Mouse (Mus musculus): ENCODE data around the gene Grk2. TPM values are rescaled to one million over a fixed set of nuclear protein-coding genes. Genes with fewer than 3 reads are reported as not detected.
A peak's percentile ranks its signal among the peaks of the same experiment; 100 is the strongest.

Gene Grk2
- polyA plus RNA-seq (2014; fragmentation: Nextera tagmentation; extraction: Ambion mirVana) = 19.2 and 21.9 TPM in 2 replicates

DNA sequence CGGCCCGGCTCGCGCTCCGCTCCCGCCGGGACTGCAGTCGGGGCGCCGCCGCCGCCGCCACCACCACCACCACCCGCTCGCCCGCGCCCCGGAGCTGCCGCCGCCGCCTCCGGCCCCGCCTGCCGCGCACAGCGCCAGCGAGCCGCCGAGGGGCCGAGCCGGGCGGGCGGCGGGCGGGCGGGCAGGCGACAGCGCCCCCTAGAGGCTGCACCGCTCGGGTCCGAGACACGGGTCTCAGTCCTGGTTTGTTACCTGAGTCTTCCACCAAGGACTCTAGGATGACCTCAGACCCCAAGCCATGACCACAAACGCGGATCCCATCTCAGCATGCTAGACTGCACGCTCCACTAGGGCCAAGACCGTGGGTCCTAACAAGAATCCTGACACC, at the start of gene Grk2:
Gene Grk2, minus strand, starts transcription at position 33 of the 388 bp plus-strand sequence.
- peak; percentile 78 for ATAC-seq (replicated peaks; ENCODE audit: low FRiP score, low TSS enrichment, low read depth)

DNA sequence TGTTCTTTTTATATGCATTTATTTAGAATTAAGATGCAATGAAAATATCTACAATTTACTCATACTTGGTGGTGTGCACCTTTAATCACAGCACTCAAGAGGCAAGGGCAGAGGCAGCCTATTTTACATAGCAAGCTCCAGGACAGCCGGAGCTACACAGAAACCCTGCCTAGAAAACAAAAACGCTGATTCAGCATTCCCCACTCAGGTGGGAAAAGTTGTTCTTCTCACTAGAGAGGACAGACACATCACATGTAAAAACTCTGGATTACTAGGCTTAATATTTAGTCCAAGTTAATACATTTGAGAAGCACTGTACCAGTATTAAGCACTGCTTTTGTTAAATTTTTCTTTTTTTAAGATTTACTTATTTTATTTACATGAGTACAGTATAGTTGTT, 43.4 kb upstream of the Grk2 start:
- Histone ChIP-seq H3K27me3 (replicated peaks; ENCODE audit: control insufficient read depth, insufficient read depth, low read length) (no peaks in the 10 kb centered on the region), H3K4me1 (replicated peaks; ENCODE audit: control insufficient read depth, insufficient read depth, low read length) (no peaks in the 10 kb centered on the region), H3K9ac (ENCODE audit: low read length) (no peak overlapping the region), H3K27ac (ENCODE audit: low read depth) (no peak overlapping the region), H3K36me3 (ENCODE audit: control insufficient read depth, insufficient read depth, low read length) (peaks cover 84% of the 10 kb centered on the region), H3K4me2 (ENCODE audit: low read length) (no peak overlapping the region), H3K9me3 (ENCODE audit: control insufficient read depth, low read length) (no peaks in the 10 kb centered on the region), H3K4me3 (ENCODE audit: low read depth, low read length) (no peak overlapping the region)
- 87% methylated on average over 2 of the region's 2 CpGs for WGBS
- ATAC-seq (replicated peaks; ENCODE audit: low FRiP score, low TSS enrichment, low read depth) = no peak
- DNase-seq (ENCODE audit: low spot score) = no peak

More for the DNA sequence above, at the start of gene Grk2:
- DNase-seq (ENCODE audit: low spot score) = peak; percentile 91
- Histone ChIP-seq H3K9me3 (ENCODE audit: control insufficient read depth, low read length) (no peaks in the 10 kb centered on the region), H3K9ac (ENCODE audit: low read length) (peak within 1 kb of the TSS; percentile 91), H3K27ac (ENCODE audit: low read depth) (peak within 1 kb of the TSS; percentile 62), H3K36me3 (ENCODE audit: control insufficient read depth, insufficient read depth, low read length) (no peaks in the 10 kb centered on the region), H3K4me1 (replicated peaks; ENCODE audit: control insufficient read depth, insufficient read depth, low read length) (peaks cover 47% of the 10 kb centered on the region), H3K4me3 (ENCODE audit: low read depth, low read length) (peak within 1 kb of the TSS; percentile 79), H3K27me3 (replicated peaks; ENCODE audit: control insufficient read depth, insufficient read depth, low read length) (no peaks in the 10 kb centered on the region), H3K4me2 (ENCODE audit: low read length) (peak within 1 kb of the TSS; percentile 76)
- under 1% methylated on average over 20 of the region's 46 CpGs for WGBS

DNA sequence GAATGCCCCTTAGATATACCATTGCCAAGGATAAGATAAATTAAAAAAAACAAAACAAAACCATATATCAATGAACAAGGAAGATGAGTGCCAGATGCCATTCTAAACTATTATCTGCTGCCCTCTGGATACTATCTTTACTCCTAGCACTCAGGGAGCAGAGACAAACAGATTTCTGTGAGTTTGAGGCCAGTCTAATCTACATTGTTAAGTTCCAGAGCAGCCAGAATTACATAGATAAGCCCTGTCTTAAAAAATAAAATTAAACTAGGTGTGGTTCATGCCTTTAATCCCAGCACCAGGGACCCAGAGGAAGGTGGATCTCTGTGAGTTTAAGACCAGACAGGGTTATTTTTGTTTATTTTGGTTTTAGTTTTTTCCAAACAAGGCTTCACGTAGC, 40.5 kb upstream of the Grk2 start:
- no peaks in the 10 kb centered on the region for H3K9me3 ChIP-seq (ENCODE audit: control insufficient read depth, low read length)
- no peak overlapping the region for H3K9ac ChIP-seq (ENCODE audit: low read length)
- H3K27me3 ChIP-seq (replicated peaks; ENCODE audit: control insufficient read depth, insufficient read depth, low read length) = no peaks in the 10 kb centered on the region
- ATAC-seq (replicated peaks; ENCODE audit: low FRiP score, low TSS enrichment, low read depth) (no peak), DNase-seq (ENCODE audit: low spot score) (no peak)
- H3K4me1 ChIP-seq (replicated peaks; ENCODE audit: control insufficient read depth, insufficient read depth, low read length) = no peaks in the 10 kb centered on the region
- 75% methylated on average over 1 of the region's 1 CpGs for whole genome bisulfite sequencing
- peaks cover 92% of the 10 kb centered on the region for H3K36me3 ChIP-seq (ENCODE audit: control insufficient read depth, insufficient read depth, low read length)
- H3K4me3 ChIP-seq (ENCODE audit: low read depth, low read length) = no peak overlapping the region
- no peak overlapping the region for H3K4me2 ChIP-seq (ENCODE audit: low read length)
- no peak overlapping the region for H3K27ac ChIP-seq (ENCODE audit: low read depth)

DNA sequence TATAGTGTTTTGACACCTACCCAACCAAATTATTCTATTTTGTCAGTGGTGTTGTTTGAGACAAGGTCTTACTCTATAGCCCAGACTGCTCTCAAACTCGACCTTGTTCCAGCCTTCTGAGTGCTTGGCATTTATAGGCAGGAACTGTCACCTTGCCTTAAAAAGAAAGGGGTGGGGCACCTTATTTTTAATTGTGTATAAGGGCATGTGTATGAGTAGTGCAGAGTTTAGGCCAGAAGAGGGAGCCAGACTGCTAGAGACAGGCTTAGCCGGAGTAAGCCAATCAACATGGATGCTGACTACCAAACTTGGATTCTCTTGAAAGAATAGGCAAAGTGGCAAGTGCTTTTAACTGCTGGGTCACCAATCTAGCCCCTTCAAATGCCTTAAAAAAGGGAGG, 32.1 kb upstream of the Grk2 start:
- no peak overlapping the region for H3K4me3 ChIP-seq (ENCODE audit: low read depth, low read length)
- no peak overlapping the region for H3K27ac ChIP-seq (ENCODE audit: low read depth)
- ATAC-seq (replicated peaks; ENCODE audit: low FRiP score, low TSS enrichment, low read depth) (no peak), DNase-seq (ENCODE audit: low spot score) (no peak)
- H3K9me3 ChIP-seq (ENCODE audit: control insufficient read depth, low read length) = no peaks in the 10 kb centered on the region
- peaks cover 10% of the 10 kb centered on the region for H3K4me1 ChIP-seq (replicated peaks; ENCODE audit: control insufficient read depth, insufficient read depth, low read length)
- WGBS = 42% methylated on average over 2 of the region's 2 CpGs
- no peak overlapping the region for H3K4me2 ChIP-seq (ENCODE audit: low read length)
- peaks cover 47% of the 10 kb centered on the region for H3K36me3 ChIP-seq (ENCODE audit: control insufficient read depth, insufficient read depth, low read length)
- H3K9ac ChIP-seq (ENCODE audit: low read length) = no peak overlapping the region
- H3K27me3 ChIP-seq (replicated peaks; ENCODE audit: control insufficient read depth, insufficient read depth, low read length) = no peaks in the 10 kb centered on the region

DNA sequence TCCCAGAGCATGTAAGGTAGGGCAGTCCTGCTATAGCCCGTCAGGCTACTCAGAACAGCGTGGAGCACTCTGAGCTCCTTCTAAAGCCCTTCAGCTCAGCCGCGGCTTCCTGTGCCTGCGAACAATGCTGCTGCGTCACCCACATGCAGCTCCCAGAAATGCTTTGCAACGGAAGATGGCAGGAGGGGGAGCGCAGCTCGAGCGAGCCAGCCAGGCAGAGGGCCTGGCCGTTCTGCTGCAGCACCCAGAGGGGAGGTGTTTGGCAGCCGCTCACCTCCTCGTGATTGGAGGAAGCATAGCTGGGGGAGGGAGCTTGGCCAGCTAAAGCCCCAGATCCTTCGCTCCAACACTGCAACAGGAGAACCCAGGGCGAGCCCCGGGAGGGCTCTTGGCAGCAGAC, 27.8 kb upstream of the Grk2 start:
- peaks cover 40% of the 10 kb centered on the region for H3K36me3 ChIP-seq (ENCODE audit: control insufficient read depth, insufficient read depth, low read length)
- H3K4me2 ChIP-seq (ENCODE audit: low read length) = peak overlapping the region; percentile 71
- H3K9ac ChIP-seq (ENCODE audit: low read length) = peak overlapping the region; percentile 72
- H3K9me3 ChIP-seq (ENCODE audit: control insufficient read depth, low read length) = no peaks in the 10 kb centered on the region
- peak overlapping the region; percentile 86 for H3K27ac ChIP-seq (ENCODE audit: low read depth)
- ATAC-seq (replicated peaks; ENCODE audit: low FRiP score, low TSS enrichment, low read depth) = peak; percentile 94
- H3K4me3 ChIP-seq (ENCODE audit: low read depth, low read length) = peak overlapping the region; percentile 55
- peaks cover 25% of the 10 kb centered on the region for H3K4me1 ChIP-seq (replicated peaks; ENCODE audit: control insufficient read depth, insufficient read depth, low read length)
- WGBS = under 1% methylated on average over 16 of the region's 16 CpGs
- no peaks in the 10 kb centered on the region for H3K27me3 ChIP-seq (replicated peaks; ENCODE audit: control insufficient read depth, insufficient read depth, low read length)
- DNase-seq (ENCODE audit: low spot score) = peak; percentile 91

DNA sequence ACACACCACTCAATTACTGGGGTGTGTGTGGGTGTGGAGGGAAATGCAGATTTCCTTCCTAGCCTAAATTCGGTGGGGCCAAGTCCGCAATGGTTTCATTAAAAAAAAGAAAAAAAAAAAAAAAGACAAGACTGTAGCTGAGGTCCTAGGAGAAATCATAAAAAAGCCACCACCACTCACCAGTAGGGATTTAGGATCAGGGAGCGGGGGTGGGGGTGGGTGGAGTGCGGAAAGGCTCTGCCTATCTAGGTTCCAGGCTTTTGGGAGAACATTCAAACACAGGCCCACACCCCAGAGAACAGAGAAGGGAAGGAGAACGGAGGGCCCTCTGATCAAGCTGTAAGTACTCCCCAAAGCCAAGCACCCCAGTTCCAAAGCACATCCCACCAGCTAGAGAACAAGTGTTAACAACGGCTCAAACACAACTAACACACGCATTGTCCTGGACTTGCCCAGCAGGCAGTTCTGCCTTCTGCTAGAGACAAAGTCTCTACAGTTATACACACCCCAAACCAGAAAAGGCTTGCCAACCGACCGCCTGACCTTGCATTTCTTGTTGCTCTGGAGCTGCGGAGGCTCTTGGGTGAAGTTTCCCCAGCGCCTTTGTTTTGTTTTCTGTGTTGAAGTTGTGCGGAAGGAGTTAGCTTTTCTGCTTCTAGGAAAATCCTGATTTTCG, 27.2 kb upstream of the Grk2 start:
- WGBS = under 1% methylated on average over 13 of the region's 13 CpGs
- Histone ChIP-seq H3K4me2 (ENCODE audit: low read length) (peak overlapping the region; percentile 71), H3K9me3 (ENCODE audit: control insufficient read depth, low read length) (no peaks in the 10 kb centered on the region), H3K9ac (ENCODE audit: low read length) (peak overlapping the region; percentile 72), H3K27ac (ENCODE audit: low read depth) (peak overlapping the region; percentile 86), H3K4me1 (replicated peaks; ENCODE audit: control insufficient read depth, insufficient read depth, low read length) (peaks cover 25% of the 10 kb centered on the region), H3K4me3 (ENCODE audit: low read depth, low read length) (peak overlapping the region; percentile 55), H3K36me3 (ENCODE audit: control insufficient read depth, insufficient read depth, low read length) (peaks cover 40% of the 10 kb centered on the region), H3K27me3 (replicated peaks; ENCODE audit: control insufficient read depth, insufficient read depth, low read length) (no peaks in the 10 kb centered on the region)
- ATAC-seq (replicated peaks; ENCODE audit: low FRiP score, low TSS enrichment, low read depth) = no peak
- peak; percentile 77 for DNase-seq (ENCODE audit: low spot score)

DNA sequence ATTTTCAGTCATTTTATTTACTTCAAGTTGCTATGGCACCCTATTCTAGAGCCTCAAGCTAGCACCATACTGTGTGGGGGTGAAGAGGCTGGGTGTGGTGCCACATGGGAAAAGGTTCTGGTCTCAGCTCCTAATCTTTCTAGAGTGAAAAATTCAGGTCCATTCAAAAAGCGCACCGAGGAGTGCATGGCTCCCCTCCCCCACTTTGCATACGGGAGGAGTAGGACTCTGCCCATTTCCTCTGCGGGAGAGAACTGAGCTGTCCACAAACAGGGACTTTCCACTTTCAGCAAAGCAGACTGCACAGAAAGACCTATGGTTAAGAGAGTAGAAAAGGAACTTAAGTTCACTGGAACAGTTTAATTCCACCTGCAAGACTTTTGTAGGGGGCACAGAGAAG, 26.6 kb upstream of the Grk2 start:
- peaks cover 43% of the 10 kb centered on the region for H3K36me3 ChIP-seq (ENCODE audit: control insufficient read depth, insufficient read depth, low read length)
- no peak for ATAC-seq (replicated peaks; ENCODE audit: low FRiP score, low TSS enrichment, low read depth)

DNA sequence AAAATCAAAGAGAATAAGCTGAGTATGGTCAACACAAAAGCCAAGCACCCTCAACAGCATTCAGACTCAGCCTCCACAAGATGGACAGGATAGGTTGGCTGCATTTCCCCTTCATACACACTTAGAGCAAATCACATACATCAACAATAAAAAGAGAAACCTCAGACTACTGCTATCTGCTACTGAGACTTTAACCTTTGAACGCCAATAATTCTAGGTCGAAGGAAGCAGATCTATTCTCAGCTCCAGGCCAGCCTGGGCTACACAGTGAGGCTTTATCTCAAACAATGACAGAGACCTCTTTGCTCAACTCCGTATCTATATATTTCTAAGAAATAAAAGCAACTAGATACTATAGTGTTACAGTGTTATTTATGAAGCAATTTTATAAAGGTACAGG, 25.3 kb upstream of the Grk2 start:
- Histone ChIP-seq H3K4me3 (ENCODE audit: low read depth, low read length) (no peak overlapping the region), H3K4me1 (replicated peaks; ENCODE audit: control insufficient read depth, insufficient read depth, low read length) (peaks cover 25% of the 10 kb centered on the region), H3K27me3 (replicated peaks; ENCODE audit: control insufficient read depth, insufficient read depth, low read length) (no peaks in the 10 kb centered on the region), H3K27ac (ENCODE audit: low read depth) (no peak overlapping the region), H3K9ac (ENCODE audit: low read length) (no peak overlapping the region), H3K9me3 (ENCODE audit: control insufficient read depth, low read length) (no peaks in the 10 kb centered on the region), H3K4me2 (ENCODE audit: low read length) (peak overlapping the region; percentile 71), H3K36me3 (ENCODE audit: control insufficient read depth, insufficient read depth, low read length) (peaks cover 53% of the 10 kb centered on the region)
- 71% methylated on average over 3 of the region's 3 CpGs for WGBS
- ATAC-seq (replicated peaks; ENCODE audit: low FRiP score, low TSS enrichment, low read depth) = no peak
- no peak for DNase-seq (ENCODE audit: low spot score)

More for the DNA sequence above, 26.6 kb upstream of the Grk2 start:
- DNase-seq (ENCODE audit: low spot score) = no peak
- no peaks in the 10 kb centered on the region for H3K27me3 ChIP-seq (replicated peaks; ENCODE audit: control insufficient read depth, insufficient read depth, low read length)
- peak overlapping the region; percentile 86 for H3K27ac ChIP-seq (ENCODE audit: low read depth)
- H3K4me2 ChIP-seq (ENCODE audit: low read length) = peak overlapping the region; percentile 71
- peak overlapping the region; percentile 72 for H3K9ac ChIP-seq (ENCODE audit: low read length)
- H3K9me3 ChIP-seq (ENCODE audit: control insufficient read depth, low read length) = no peaks in the 10 kb centered on the region
- 0% methylated on average over 4 of the region's 4 CpGs for WGBS
- H3K4me3 ChIP-seq (ENCODE audit: low read depth, low read length) = peak overlapping the region; percentile 55
- peaks cover 25% of the 10 kb centered on the region for H3K4me1 ChIP-seq (replicated peaks; ENCODE audit: control insufficient read depth, insufficient read depth, low read length)

DNA sequence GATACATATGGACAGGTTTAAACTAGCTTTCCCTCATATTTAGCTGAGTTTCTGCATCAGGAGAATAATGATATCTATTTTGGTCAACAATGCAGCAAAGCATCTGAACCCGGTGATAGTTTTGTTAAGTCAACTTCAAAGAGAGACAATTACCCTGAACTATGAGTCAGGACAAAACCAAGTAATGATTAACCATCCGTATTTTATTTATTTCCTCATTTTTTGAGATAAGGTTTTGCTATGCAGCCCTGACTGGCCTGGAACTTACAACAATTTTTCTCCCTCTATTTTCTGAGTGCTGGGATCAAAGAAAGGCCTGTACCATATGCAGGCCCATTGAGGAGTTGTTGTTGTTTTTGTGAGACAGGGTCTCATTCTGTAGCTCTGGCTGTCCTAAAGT, 24.6 kb upstream of the Grk2 start:
- ATAC-seq (replicated peaks; ENCODE audit: low FRiP score, low TSS enrichment, low read depth) (no peak), DNase-seq (ENCODE audit: low spot score) (no peak)
- Histone ChIP-seq H3K27me3 (replicated peaks; ENCODE audit: control insufficient read depth, insufficient read depth, low read length) (no peaks in the 10 kb centered on the region), H3K4me1 (replicated peaks; ENCODE audit: control insufficient read depth, insufficient read depth, low read length) (peaks cover 25% of the 10 kb centered on the region), H3K4me3 (ENCODE audit: low read depth, low read length) (no peak overlapping the region), H3K9me3 (ENCODE audit: control insufficient read depth, low read length) (no peaks in the 10 kb centered on the region), H3K9ac (ENCODE audit: low read length) (no peak overlapping the region), H3K27ac (ENCODE audit: low read depth) (no peak overlapping the region; the same call in 1 of the 2 replicates), H3K4me2 (ENCODE audit: low read length) (no peak overlapping the region), H3K36me3 (ENCODE audit: control insufficient read depth, insufficient read depth, low read length) (peaks cover 60% of the 10 kb centered on the region)
- 63% methylated on average over 2 of the region's 2 CpGs for WGBS

All from intestine, embryonic 14.5 days (tissue).